Mouse (Mus musculus): ENCODE measurements around the gene Jazf1.

Gene Jazf1

GRCm38 (mm10) chr6:52842598-52842997, 225.8 kb downstream of the Jazf1 start:
- Histone ChIP-seq H3K36me3 (ENCODE audit: insufficient read depth, low read length) (no peaks in the 10 kb centered on the region), H3K4me3 (replicated peaks; ENCODE audit: low read length) (no peak overlapping the region), H3K27me3 (ENCODE audit: insufficient read depth, low read length) (0 out of 2 replicates have a peak, but pooled peaks cover 3% of the 10 kb centered on the region), H3K9me3 (ENCODE audit: low read length) (peaks cover 21% of the 10 kb centered on the region), H3K4me1 (replicated peaks; ENCODE audit: low read depth, low read length) (peaks cover 16% of the 10 kb centered on the region)
- TF ChIP-seq POU5F1 (IDR thresholded peaks at IDR 0.05; ENCODE audit: borderline replicate concordance, low read length), result no peak
- no peak for TF ChIP-seq NANOG (IDR thresholded peaks at IDR 0.05; ENCODE audit: borderline replicate concordance, low read length)
- TF ChIP-seq CTCF (conservative IDR thresholded peaks at IDR 0.05; ENCODE audit: low read length), result no peak

- no peaks in the 10 kb centered on the region for H3K36me3 ChIP-seq (ENCODE audit: insufficient read depth, low read length)
- peaks cover 21% of the 10 kb centered on the region for H3K9me3 ChIP-seq (ENCODE audit: low read length)
- TF ChIP-seq NANOG (IDR thresholded peaks at IDR 0.05; ENCODE audit: borderline replicate concordance, low read length) (no peak), CTCF (conservative IDR thresholded peaks at IDR 0.05; ENCODE audit: low read length) (no peak), POU5F1 (IDR thresholded peaks at IDR 0.05; ENCODE audit: borderline replicate concordance, low read length) (no peak)
- H3K4me3 ChIP-seq (replicated peaks; ENCODE audit: low read length), result no peak overlapping the region
- 0 out of 2 replicates have a peak, but pooled peaks cover 3% of the 10 kb centered on the region for H3K27me3 ChIP-seq (ENCODE audit: insufficient read depth, low read length)
- peaks cover 24% of the 10 kb centered on the region for H3K4me1 ChIP-seq (replicated peaks; ENCODE audit: low read depth, low read length)
Observed at GRCm38 (mm10) chr6:52841611-52842010, 226.8 kb downstream of the Jazf1 start.

GRCm38 (mm10) chr6:52840589-52841044, 227.8 kb downstream of the Jazf1 start:
- Histone ChIP-seq H3K9me3 (ENCODE audit: low read length) (peaks cover 21% of the 10 kb centered on the region), H3K36me3 (ENCODE audit: insufficient read depth, low read length) (no peaks in the 10 kb centered on the region), H3K4me3 (replicated peaks; ENCODE audit: low read length) (no peak overlapping the region), H3K27me3 (ENCODE audit: insufficient read depth, low read length) (peaks cover 7% of the 10 kb centered on the region; the same call in 1 of the 2 replicates), H3K4me1 (replicated peaks; ENCODE audit: low read depth, low read length) (peaks cover 31% of the 10 kb centered on the region)
- no peak for TF ChIP-seq CTCF (conservative IDR thresholded peaks at IDR 0.05; ENCODE audit: low read length)
- TF ChIP-seq POU5F1 (IDR thresholded peaks at IDR 0.05; ENCODE audit: borderline replicate concordance, low read length), result no peak
- no peak for TF ChIP-seq NANOG (IDR thresholded peaks at IDR 0.05; ENCODE audit: borderline replicate concordance, low read length)

- TF ChIP-seq POU5F1 (IDR thresholded peaks at IDR 0.05; ENCODE audit: borderline replicate concordance, low read length), result no peak
- peak; percentile 78 for TF ChIP-seq CTCF (conservative IDR thresholded peaks at IDR 0.05; ENCODE audit: low read length)
- no peak for TF ChIP-seq NANOG (IDR thresholded peaks at IDR 0.05; ENCODE audit: borderline replicate concordance, low read length)
- Histone ChIP-seq H3K4me3 (replicated peaks; ENCODE audit: low read length) (no peak overlapping the region), H3K27me3 (ENCODE audit: insufficient read depth, low read length) (peaks cover 7% of the 10 kb centered on the region; the same call in 1 of the 2 replicates), H3K9me3 (ENCODE audit: low read length) (peaks cover 11% of the 10 kb centered on the region), H3K36me3 (ENCODE audit: insufficient read depth, low read length) (no peaks in the 10 kb centered on the region), H3K4me1 (replicated peaks; ENCODE audit: low read depth, low read length) (peaks cover 31% of the 10 kb centered on the region)
Observed at GRCm38 (mm10) chr6:52838691-52839090, 229.7 kb downstream of the Jazf1 start.

- TF ChIP-seq CTCF (conservative IDR thresholded peaks at IDR 0.05; ENCODE audit: low read length) (no peak), POU5F1 (IDR thresholded peaks at IDR 0.05; ENCODE audit: borderline replicate concordance, low read length) (no peak), NANOG (IDR thresholded peaks at IDR 0.05; ENCODE audit: borderline replicate concordance, low read length) (no peak)
- Histone ChIP-seq H3K36me3 (ENCODE audit: insufficient read depth, low read length) (no peaks in the 10 kb centered on the region), H3K27me3 (ENCODE audit: insufficient read depth, low read length) (peaks cover 7% of the 10 kb centered on the region; the same call in 1 of the 2 replicates), H3K4me1 (replicated peaks; ENCODE audit: low read depth, low read length) (peaks cover 31% of the 10 kb centered on the region), H3K9me3 (ENCODE audit: low read length) (0 out of 2 replicates have a peak, but pooled peaks cover 2% of the 10 kb centered on the region), H3K4me3 (replicated peaks; ENCODE audit: low read length) (no peak overlapping the region)
Observed at GRCm38 (mm10) chr6:52837792-52838191, 230.6 kb downstream of the Jazf1 start.

- TF ChIP-seq CTCF (conservative IDR thresholded peaks at IDR 0.05; ENCODE audit: low read length) (no peak), NANOG (IDR thresholded peaks at IDR 0.05; ENCODE audit: borderline replicate concordance, low read length) (no peak), POU5F1 (IDR thresholded peaks at IDR 0.05; ENCODE audit: borderline replicate concordance, low read length) (no peak)
- Histone ChIP-seq H3K27me3 (ENCODE audit: insufficient read depth, low read length) (peaks cover 7% of the 10 kb centered on the region; the same call in 1 of the 2 replicates), H3K4me1 (replicated peaks; ENCODE audit: low read depth, low read length) (peaks cover 31% of the 10 kb centered on the region), H3K9me3 (ENCODE audit: low read length) (no peaks in the 10 kb centered on the region), H3K36me3 (ENCODE audit: insufficient read depth, low read length) (no peaks in the 10 kb centered on the region), H3K4me3 (replicated peaks; ENCODE audit: low read length) (no peak overlapping the region)
Observed at GRCm38 (mm10) chr6:52836201-52836950, 232.1 kb downstream of the Jazf1 start.

GRCm38 (mm10) chr6:52827752-52828277, 240.6 kb downstream of the Jazf1 start:
- peaks cover 65% of the 10 kb centered on the region for H3K4me1 ChIP-seq (replicated peaks; ENCODE audit: low read depth, low read length)
- H3K27me3 ChIP-seq (ENCODE audit: insufficient read depth, low read length), result no peaks in the 10 kb centered on the region
- H3K9me3 ChIP-seq (ENCODE audit: low read length), result no peaks in the 10 kb centered on the region
- TF ChIP-seq NANOG (IDR thresholded peaks at IDR 0.05; ENCODE audit: borderline replicate concordance, low read length) (no peak), CTCF (conservative IDR thresholded peaks at IDR 0.05; ENCODE audit: low read length) (no peak), POU5F1 (IDR thresholded peaks at IDR 0.05; ENCODE audit: borderline replicate concordance, low read length) (no peak)
- H3K4me3 ChIP-seq (replicated peaks; ENCODE audit: low read length), result no peak overlapping the region
- no peaks in the 10 kb centered on the region for H3K36me3 ChIP-seq (ENCODE audit: insufficient read depth, low read length)

GRCm38 (mm10) chr6:52825535-52825934, 242.9 kb downstream of the Jazf1 start:
- TF ChIP-seq POU5F1 (IDR thresholded peaks at IDR 0.05; ENCODE audit: borderline replicate concordance, low read length) (no peak), NANOG (IDR thresholded peaks at IDR 0.05; ENCODE audit: borderline replicate concordance, low read length) (no peak), CTCF (conservative IDR thresholded peaks at IDR 0.05; ENCODE audit: low read length) (no peak)
- Histone ChIP-seq H3K36me3 (ENCODE audit: insufficient read depth, low read length) (no peaks in the 10 kb centered on the region), H3K4me3 (replicated peaks; ENCODE audit: low read length) (no peak overlapping the region), H3K9me3 (ENCODE audit: low read length) (no peaks in the 10 kb centered on the region), H3K4me1 (replicated peaks; ENCODE audit: low read depth, low read length) (peaks cover 86% of the 10 kb centered on the region), H3K27me3 (ENCODE audit: insufficient read depth, low read length) (no peaks in the 10 kb centered on the region)
